Mouse (Mus musculus): ENCODE measurements around the gene Otud4. TPM values are rescaled to one million over a fixed set of nuclear protein-coding genes. Genes with fewer than 3 reads are reported as not detected.

The Otud4 gene
- polyA plus RNA-seq, 1 experiment from 2014 or later: 21.8 TPM

DNA sequence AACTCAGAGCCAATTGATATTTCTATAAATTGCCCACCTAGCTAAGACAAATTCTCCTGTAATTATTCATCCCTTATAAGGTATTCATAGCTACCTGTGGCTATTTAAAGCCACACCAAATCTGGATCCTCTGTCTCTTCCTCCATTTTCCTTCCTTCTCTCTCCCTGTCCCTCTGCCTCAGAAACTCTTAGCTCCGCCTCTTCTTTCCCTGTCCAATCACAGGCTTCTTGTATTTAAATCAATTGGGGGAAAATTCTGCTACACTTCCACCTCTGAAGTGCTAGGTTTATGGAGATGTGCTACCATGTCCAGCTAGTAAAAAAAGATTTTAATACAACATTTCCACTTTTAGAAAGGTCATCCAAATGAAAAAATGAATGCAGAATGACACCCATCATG, 3.9 kb upstream of the Otud4 start:
- WGBS: 100% methylated on average over 1 of the region's 1 CpGs
- peaks cover under 1% of the 10 kb centered on the region for H3K4me1 ChIP-seq (ENCODE audit: control insufficient read depth, insufficient read depth, low read length)
- H3K27ac ChIP-seq (ENCODE audit: low read depth, low read length): no peak overlapping the region
- no peak overlapping the region for H3K4me2 ChIP-seq (ENCODE audit: low read depth, low read length)
- ATAC-seq (ENCODE audit: low read depth): no peak
- H3K4me3 ChIP-seq (ENCODE audit: low read depth, low read length): no peak overlapping the region
- no peak overlapping the region for H3K9ac ChIP-seq (replicated peaks; ENCODE audit: low read depth, low read length)
- no peaks in the 10 kb centered on the region for H3K36me3 ChIP-seq (ENCODE audit: control insufficient read depth, insufficient read depth, low read length)
- H3K27me3 ChIP-seq (ENCODE audit: control insufficient read depth, insufficient read depth, low read length): no peaks in the 10 kb centered on the region
- H3K9me3 ChIP-seq (ENCODE audit: control insufficient read depth, low read length): no peaks in the 10 kb centered on the region

DNA sequence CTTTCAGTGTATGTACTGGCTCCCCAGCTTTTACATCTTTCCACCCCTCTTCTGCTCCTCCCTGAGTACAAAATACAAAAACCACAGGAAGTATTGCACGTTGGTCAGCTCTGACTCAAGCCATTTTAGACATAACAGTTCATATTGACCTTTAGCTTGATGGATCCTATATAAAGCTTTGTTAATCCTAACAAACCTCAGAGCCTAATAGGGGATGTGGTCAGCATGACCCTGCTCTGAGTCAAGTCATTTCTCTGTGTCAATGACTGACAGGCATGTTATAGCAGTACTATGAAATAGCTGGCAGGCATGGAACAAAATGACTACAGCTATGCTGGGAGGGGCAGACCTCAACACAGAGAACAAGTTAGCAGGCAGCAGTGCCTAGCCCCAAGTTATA, 3.3 kb upstream of the Otud4 start:
- H3K4me3 ChIP-seq (ENCODE audit: low read depth, low read length): no peak overlapping the region
- H3K9ac ChIP-seq (replicated peaks; ENCODE audit: low read depth, low read length): no peak overlapping the region
- no peak overlapping the region for H3K4me2 ChIP-seq (ENCODE audit: low read depth, low read length)
- no peaks in the 10 kb centered on the region for H3K36me3 ChIP-seq (ENCODE audit: control insufficient read depth, insufficient read depth, low read length)
- WGBS: 74% methylated on average over 1 of the region's 1 CpGs
- ATAC-seq (ENCODE audit: low read depth): no peak
- H3K4me1 ChIP-seq (ENCODE audit: control insufficient read depth, insufficient read depth, low read length): peaks cover 7% of the 10 kb centered on the region
- no peak overlapping the region for H3K27ac ChIP-seq (ENCODE audit: low read depth, low read length)
- H3K27me3 ChIP-seq (ENCODE audit: control insufficient read depth, insufficient read depth, low read length): no peaks in the 10 kb centered on the region
- no peaks in the 10 kb centered on the region for H3K9me3 ChIP-seq (ENCODE audit: control insufficient read depth, low read length)

DNA sequence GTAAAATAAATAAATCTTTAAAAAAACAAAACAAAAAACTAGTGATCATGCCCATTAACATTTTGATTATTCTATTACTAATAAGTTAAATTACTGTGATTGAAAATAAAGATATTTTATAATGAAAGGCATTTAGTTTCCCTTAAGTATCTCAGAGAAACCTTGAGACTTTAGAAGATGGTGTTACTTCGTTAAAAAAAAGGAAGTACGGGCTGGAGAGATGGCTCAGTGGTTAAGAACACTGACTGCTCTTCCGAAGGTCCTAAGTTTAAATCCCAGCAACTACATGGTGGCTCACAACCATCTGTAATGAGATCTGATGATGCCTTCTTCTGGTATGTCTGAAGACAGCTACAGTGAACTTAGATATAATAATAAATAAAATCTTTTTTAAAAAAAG, 2.2 kb upstream of the Otud4 start:
- 92% methylated on average over 3 of the region's 3 CpGs for WGBS
- H3K4me1 ChIP-seq (ENCODE audit: control insufficient read depth, insufficient read depth, low read length): peaks cover 17% of the 10 kb centered on the region
- H3K4me2 ChIP-seq (ENCODE audit: low read depth, low read length): no peak overlapping the region
- no peak for ATAC-seq (ENCODE audit: low read depth)
- no peaks in the 10 kb centered on the region for H3K9me3 ChIP-seq (ENCODE audit: control insufficient read depth, low read length)
- no peak overlapping the region for H3K4me3 ChIP-seq (ENCODE audit: low read depth, low read length)
- H3K27me3 ChIP-seq (ENCODE audit: control insufficient read depth, insufficient read depth, low read length): no peaks in the 10 kb centered on the region
- no peaks in the 10 kb centered on the region for H3K36me3 ChIP-seq (ENCODE audit: control insufficient read depth, insufficient read depth, low read length)
- H3K27ac ChIP-seq (ENCODE audit: low read depth, low read length): no peak overlapping the region
- H3K9ac ChIP-seq (replicated peaks; ENCODE audit: low read depth, low read length): no peak overlapping the region

DNA sequence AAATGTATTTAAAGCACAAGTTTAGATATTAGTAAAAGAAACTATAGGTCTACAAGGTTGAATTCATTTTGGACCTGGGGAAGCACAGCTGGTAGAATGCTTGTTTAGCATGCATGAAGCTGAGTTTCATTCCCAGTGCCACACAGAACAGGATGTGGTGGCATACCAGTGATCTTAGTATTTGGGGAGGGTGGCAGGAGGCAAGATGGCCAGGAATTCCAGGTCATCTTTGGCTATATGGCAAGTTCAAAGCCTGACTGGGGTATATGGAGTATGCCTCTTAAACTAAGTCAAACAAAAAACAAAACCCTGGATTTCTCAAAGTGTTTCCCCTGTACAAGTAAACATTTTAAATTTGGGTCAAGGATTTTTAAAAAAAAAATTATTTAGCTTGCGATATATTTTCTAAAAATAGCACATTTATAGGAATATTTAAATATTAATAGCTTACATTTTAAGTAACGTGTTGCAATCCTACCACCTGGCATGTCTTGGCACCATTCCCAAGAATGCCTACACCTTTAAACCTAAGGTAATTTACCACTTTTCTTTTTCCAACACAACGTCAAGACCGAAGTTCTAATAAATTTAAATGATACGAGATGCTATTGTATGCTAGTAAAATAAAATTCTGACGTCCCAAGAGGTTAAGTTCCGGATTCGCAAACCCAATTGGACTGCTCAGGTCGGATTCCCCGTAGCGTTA, 1.3 kb upstream of the Otud4 start:
- ATAC-seq (ENCODE audit: low read depth): no peak
- Histone ChIP-seq H3K9me3 (ENCODE audit: control insufficient read depth, low read length) (no peaks in the 10 kb centered on the region), H3K27me3 (ENCODE audit: control insufficient read depth, insufficient read depth, low read length) (no peaks in the 10 kb centered on the region), H3K36me3 (ENCODE audit: control insufficient read depth, insufficient read depth, low read length) (no peaks in the 10 kb centered on the region), H3K4me2 (ENCODE audit: low read depth, low read length) (peak overlapping the region; percentile 66), H3K27ac (ENCODE audit: low read depth, low read length) (peak overlapping the region; percentile 95), H3K4me1 (ENCODE audit: control insufficient read depth, insufficient read depth, low read length) (peaks cover 21% of the 10 kb centered on the region), H3K9ac (replicated peaks; ENCODE audit: low read depth, low read length) (peak overlapping the region; percentile 80), H3K4me3 (ENCODE audit: low read depth, low read length) (peak overlapping the region; percentile 93)
- 5% methylated on average over 11 of the region's 11 CpGs for WGBS

DNA sequence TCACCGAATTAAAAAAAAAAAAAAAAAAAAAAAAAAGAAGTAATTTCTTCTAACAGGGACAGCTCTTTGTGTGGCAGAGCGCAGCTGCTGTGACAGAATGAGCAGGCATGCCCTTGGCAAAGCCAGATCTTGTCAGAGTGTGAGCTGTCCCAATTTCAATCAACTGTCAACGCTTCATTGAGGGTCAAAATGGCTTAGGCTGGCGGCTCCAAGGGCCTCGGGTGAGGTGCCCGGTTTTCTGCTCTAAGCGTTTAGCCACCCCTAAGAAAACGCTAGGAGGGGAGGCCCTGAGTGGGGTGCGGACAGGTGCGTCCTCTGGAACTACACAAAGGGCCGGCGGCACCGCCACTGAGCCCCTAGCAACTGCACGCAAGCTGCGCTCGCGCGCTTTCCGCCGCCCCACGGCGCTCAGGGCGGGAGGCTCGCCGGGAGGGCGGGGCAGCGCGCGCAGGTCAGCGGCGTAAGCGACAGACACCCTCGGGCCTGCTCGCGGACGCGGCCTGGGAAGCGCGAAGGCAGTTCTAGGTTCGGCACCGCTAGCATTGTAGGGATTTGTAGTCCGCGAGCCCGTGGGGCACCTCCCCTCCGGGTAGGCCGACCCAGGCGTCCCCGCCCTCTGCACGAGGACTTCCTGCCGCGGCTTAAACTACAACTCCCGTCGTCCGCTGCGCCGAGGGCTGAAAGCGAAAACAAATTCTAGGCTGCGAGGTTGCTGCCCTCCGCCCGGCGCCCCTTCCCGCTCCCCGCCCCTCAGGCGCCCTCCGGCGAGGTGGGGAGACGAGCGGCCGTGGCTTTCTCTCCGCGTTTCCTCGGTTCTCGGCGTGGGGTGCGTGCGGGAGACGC, 490 bp upstream of the Otud4 start:
- peak overlapping the region; percentile 75 for H3K4me2 ChIP-seq (ENCODE audit: low read depth, low read length)
- H3K9me3 ChIP-seq (ENCODE audit: control insufficient read depth, low read length): no peaks in the 10 kb centered on the region
- WGBS: under 1% methylated on average over 73 of the region's 77 CpGs
- peak overlapping the region; percentile 93 for H3K4me3 ChIP-seq (ENCODE audit: low read depth, low read length)
- peak overlapping the region; percentile 95 for H3K27ac ChIP-seq (ENCODE audit: low read depth, low read length)
- peaks cover 21% of the 10 kb centered on the region for H3K4me1 ChIP-seq (ENCODE audit: control insufficient read depth, insufficient read depth, low read length)
- H3K27me3 ChIP-seq (ENCODE audit: control insufficient read depth, insufficient read depth, low read length): no peaks in the 10 kb centered on the region
- peak; percentile 99 for ATAC-seq (ENCODE audit: low read depth)
- H3K9ac ChIP-seq (replicated peaks; ENCODE audit: low read depth, low read length): peak overlapping the region; percentile 80
- H3K36me3 ChIP-seq (ENCODE audit: control insufficient read depth, insufficient read depth, low read length): no peaks in the 10 kb centered on the region; the same call in 1 of the 2 replicates

DNA sequence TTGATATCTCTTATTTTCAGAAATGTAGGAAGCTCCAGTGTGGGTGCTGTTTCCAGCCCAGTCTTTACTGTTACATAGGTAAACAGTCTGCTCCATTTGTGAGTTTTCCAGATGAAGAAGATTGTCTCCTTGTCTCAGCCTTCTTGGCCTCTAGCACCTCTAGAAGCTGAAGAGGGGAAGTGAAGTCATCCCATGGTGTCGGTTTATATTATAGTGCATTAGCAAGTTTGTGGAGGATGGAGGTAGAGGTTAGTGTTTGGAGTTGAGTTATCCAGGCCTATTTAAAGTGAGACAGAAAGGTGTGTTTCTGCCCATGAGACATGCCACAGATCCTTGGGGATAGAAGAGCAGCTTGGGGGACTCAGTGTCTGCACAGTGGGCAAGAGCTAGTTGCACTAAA, 1.7 kb downstream of the Otud4 start:
- peak overlapping the region; percentile 75 for H3K4me2 ChIP-seq (ENCODE audit: low read depth, low read length)

DNA sequence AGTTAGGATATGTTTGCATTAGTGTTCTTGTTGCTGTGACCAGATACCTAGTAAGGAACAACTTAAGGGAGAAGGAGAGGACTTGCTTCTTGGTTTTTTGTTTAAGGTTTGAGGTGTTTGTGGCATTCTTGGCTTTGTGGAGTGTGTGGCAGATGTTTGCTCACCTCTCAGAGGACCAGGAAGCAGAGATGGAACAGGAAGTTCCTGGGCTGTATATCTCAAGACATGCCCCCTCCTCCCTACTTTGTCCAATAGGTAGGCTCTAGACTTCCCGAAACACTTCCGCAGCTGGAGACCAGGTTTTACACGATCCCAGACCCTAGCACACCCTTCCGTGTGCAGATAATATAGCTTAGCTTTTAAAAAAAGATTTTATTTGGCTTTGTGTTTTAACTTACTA, 10.2 kb downstream of the Otud4 start:
- no peaks in the 10 kb centered on the region for H3K4me1 ChIP-seq (ENCODE audit: control insufficient read depth, insufficient read depth, low read length)
- no peak overlapping the region for H3K4me2 ChIP-seq (ENCODE audit: low read depth, low read length)
- no peak overlapping the region for H3K27ac ChIP-seq (ENCODE audit: low read depth, low read length)
- WGBS: 97% methylated on average over 4 of the region's 4 CpGs
- ATAC-seq (ENCODE audit: low read depth): no peak
- no peaks in the 10 kb centered on the region for H3K27me3 ChIP-seq (ENCODE audit: control insufficient read depth, insufficient read depth, low read length)
- H3K9me3 ChIP-seq (ENCODE audit: control insufficient read depth, low read length): no peaks in the 10 kb centered on the region
- no peak overlapping the region for H3K9ac ChIP-seq (replicated peaks; ENCODE audit: low read depth, low read length)
- H3K4me3 ChIP-seq (ENCODE audit: low read depth, low read length): no peak overlapping the region
- peaks cover 9% of the 10 kb centered on the region for H3K36me3 ChIP-seq (ENCODE audit: control insufficient read depth, insufficient read depth, low read length)

More for the DNA sequence above, 1.7 kb downstream of the Otud4 start:
- 21% methylated on average over 1 of the region's 1 CpGs for WGBS
- H3K9me3 ChIP-seq (ENCODE audit: control insufficient read depth, low read length): no peaks in the 10 kb centered on the region
- no peak overlapping the region for H3K9ac ChIP-seq (replicated peaks; ENCODE audit: low read depth, low read length)
- H3K36me3 ChIP-seq (ENCODE audit: control insufficient read depth, insufficient read depth, low read length): peaks cover 9% of the 10 kb centered on the region
- H3K4me1 ChIP-seq (ENCODE audit: control insufficient read depth, insufficient read depth, low read length): peaks cover 21% of the 10 kb centered on the region
- peak overlapping the region; percentile 93; the same call in 1 of the 2 replicates for H3K4me3 ChIP-seq (ENCODE audit: low read depth, low read length)
- no peak overlapping the region for H3K27ac ChIP-seq (ENCODE audit: low read depth, low read length)
- H3K27me3 ChIP-seq (ENCODE audit: control insufficient read depth, insufficient read depth, low read length): no peaks in the 10 kb centered on the region
- ATAC-seq (ENCODE audit: low read depth): no peak

DNA sequence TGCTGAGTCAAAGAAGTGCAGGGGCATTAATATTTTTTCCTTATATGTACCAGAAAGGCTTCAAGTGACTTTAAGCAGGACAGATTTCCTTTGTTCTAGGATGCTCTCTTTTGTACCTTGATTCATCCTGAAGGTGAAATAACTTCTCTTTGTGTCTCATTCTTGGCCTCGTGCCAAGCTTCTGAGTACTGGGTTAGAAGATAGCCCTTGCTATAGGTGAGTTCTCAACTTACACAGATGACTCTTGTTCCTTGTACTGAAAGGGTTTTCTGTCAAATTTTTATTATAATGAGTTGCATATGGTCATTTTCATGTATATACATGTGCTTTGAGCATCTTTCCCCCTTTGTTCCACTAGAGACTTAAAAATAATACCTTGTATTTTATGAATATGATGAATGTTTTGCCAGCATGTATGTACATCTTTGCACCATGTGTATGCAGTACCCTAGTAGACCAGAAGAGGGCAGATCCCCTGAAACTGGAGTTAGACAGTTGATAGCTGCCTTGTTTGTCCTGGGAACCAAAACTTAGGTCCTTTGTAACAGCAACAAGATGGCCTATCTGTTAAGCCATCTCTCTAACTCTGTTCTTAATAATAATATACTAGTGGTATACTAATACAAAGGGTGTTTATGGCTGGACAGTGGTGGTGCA, 10.9 kb downstream of the Otud4 start:
- H3K4me1 ChIP-seq (ENCODE audit: control insufficient read depth, insufficient read depth, low read length): no peaks in the 10 kb centered on the region
- H3K36me3 ChIP-seq (ENCODE audit: control insufficient read depth, insufficient read depth, low read length): peaks cover 6% of the 10 kb centered on the region

DNA sequence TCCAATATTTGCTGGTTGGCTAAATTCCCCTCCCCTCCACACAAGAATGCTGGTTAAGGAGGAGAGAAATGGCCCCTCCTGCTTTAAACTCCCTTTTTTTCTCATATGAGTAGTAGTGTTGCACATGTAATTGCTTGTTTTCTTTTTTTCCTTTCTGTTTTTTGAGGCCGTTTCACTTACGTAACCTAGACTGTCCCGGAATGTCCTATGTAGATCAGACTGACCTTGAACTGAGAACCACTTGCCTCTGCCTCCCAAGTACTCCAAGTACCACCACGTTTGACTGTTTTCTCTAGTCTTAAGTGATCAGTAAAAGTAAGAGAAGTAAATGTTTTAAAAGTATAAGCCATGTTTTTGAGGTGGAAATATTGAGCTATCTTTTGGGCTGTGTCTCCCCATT, 14.3 kb downstream of the Otud4 start:
- Histone ChIP-seq H3K4me1 (ENCODE audit: control insufficient read depth, insufficient read depth, low read length) (no peaks in the 10 kb centered on the region), H3K9ac (replicated peaks; ENCODE audit: low read depth, low read length) (no peak overlapping the region), H3K4me2 (ENCODE audit: low read depth, low read length) (no peak overlapping the region), H3K9me3 (ENCODE audit: control insufficient read depth, low read length) (no peaks in the 10 kb centered on the region), H3K4me3 (ENCODE audit: low read depth, low read length) (no peak overlapping the region), H3K27ac (ENCODE audit: low read depth, low read length) (no peak overlapping the region), H3K27me3 (ENCODE audit: control insufficient read depth, insufficient read depth, low read length) (no peaks in the 10 kb centered on the region), H3K36me3 (ENCODE audit: control insufficient read depth, insufficient read depth, low read length) (peaks cover 4% of the 10 kb centered on the region; the same call in 1 of the 2 replicates)
- no peak for ATAC-seq (ENCODE audit: low read depth)
- WGBS: 94% methylated on average over 4 of the region's 4 CpGs

More for the DNA sequence above, 10.9 kb downstream of the Otud4 start:
- Histone ChIP-seq H3K9me3 (ENCODE audit: control insufficient read depth, low read length) (no peaks in the 10 kb centered on the region), H3K27me3 (ENCODE audit: control insufficient read depth, insufficient read depth, low read length) (no peaks in the 10 kb centered on the region), H3K4me3 (ENCODE audit: low read depth, low read length) (no peak overlapping the region), H3K27ac (ENCODE audit: low read depth, low read length) (no peak overlapping the region), H3K4me2 (ENCODE audit: low read depth, low read length) (no peak overlapping the region), H3K9ac (replicated peaks; ENCODE audit: low read depth, low read length) (no peak overlapping the region)
- 95% methylated on average over 1 of the region's 1 CpGs for WGBS
- no peak for ATAC-seq (ENCODE audit: low read depth)
